Mouse (Mus musculus) thymus, postnatal 4 days (tissue): ENCODE results near the gene Nefh.

Source experiments
- DNase-seq: peaks from one replicate; pipeline ENCODE4 v3.0.0; 2021

The Nefh gene

GRCm38 (mm10) chr11:4947813-4948174, at the start of gene Nefh:
Gene Nefh, minus strand, starts transcription at chr11:4948064.
- DNase-seq, result no peak

DNA sequence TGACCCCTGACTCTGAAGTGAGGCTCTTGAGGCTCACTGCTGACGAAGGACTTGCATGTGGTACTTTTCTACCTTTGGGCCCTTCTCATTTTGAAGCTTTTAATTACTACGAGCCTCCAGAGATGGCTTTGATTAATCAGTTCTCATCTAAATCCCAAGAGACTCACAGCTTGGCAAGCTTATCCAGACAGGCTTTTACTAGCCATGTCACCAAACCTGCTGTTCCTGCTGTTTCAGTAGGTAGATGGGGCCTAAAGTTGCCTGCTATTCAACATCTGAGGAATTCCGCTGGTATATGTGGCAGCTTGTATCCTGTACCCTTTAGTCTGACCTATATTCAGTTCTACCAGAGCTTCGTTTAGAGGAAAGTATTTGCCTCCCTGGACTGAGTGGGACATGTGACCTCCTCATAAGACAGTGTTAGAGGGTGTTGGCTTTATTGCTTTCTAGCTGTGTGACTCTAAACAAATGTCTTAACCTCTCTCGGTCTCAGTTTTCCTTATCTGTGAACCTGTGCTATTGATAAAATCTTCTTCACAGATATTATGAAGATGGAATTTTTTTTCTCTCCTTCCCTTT, 48.8 kb upstream of the Nefh start:
- DNase-seq, result no peak

- DNase-seq, result no peak
Observed at GRCm38 (mm10) chr11:4995676-4996075, 47.8 kb upstream of the Nefh start.

DNA sequence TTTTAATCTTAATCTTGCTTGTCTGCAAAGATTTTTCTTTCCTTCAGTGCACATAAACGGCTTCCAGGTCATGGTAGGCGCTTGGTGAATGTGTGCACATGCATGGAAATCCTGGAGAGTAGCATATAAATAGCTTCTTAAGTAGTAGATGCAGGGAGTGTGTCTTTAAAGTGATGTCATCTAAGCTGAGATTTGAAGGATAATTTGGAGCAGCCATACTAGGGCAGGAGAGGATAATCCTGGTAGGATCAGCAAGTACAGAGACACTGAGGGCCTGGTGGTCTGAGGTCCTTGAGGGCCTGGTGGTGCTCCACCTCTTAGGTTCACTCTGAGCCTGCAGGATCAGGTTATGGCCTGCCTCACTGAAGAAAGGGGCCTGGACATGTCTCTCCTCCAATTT, 44.6 kb upstream of the Nefh start:
- no peak for DNase-seq

DNA sequence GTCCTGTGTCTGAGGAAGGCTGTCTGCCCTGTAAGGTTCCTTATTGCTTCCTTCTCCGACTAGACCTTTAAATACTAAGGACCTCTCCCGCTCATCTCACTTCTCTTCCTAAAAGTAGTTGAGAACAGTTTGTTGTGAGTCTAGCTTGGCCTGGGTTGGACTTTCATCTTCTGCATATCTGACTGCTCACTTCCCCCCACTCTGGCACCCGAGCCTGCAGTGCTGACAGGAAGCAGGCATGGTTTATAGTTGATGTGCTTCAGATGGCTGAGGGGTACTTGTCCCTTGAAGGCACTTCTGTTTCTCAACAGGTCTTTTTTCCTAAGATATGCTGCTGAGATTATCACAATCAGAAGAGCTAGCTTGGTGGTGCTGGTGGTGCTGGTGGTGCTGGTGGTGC, 41.3 kb upstream of the Nefh start:
- DNase-seq, result peak; percentile 66

- no peak for DNase-seq
Observed at GRCm38 (mm10) chr11:4987487-4987852, 39.6 kb upstream of the Nefh start.

DNA sequence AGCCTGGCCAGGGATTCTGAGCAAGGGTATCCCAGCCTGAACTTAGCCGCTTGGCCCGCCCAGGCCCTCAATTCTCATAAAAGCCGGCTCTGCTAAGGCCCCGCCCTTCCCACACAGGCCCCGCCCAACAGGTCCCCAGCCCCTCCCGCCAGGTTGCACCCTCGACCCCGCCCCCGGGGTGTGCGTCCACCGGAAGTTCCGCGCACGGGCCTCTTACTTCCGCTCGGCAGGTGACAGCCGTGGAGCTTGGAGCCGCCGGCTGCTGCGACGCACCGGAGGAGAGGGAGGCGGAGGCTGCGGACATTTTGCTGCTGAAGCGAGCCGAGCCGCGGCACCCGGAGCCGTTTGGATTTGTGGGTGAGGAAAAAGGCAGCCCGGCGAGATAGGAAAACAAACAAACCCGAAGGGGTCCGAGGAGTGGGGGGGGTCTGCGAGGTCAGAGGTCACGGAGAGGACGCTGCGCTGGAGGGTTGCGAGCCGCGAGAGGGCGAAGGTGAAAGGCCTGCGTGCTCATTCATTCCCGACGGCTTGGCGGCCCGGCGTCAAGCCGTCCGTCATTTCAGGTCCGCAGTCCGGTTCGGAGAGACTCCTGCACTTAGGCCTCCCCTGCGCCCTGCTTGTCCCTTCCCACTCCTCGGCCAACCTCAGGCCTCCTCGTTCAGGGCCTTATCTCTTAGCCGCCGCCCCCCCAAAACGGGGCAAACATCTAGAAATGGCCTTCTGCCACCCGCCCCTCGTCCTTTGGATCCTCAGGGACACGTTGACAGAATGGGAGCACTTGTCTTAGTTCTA, 39.0 kb upstream of the Nefh start, which contains the start of gene Ap1b1:
Gene Ap1b1, plus strand, starts transcription at position 130 of the 792 bp plus-strand sequence.
- peak; percentile 99 for DNase-seq

DNA sequence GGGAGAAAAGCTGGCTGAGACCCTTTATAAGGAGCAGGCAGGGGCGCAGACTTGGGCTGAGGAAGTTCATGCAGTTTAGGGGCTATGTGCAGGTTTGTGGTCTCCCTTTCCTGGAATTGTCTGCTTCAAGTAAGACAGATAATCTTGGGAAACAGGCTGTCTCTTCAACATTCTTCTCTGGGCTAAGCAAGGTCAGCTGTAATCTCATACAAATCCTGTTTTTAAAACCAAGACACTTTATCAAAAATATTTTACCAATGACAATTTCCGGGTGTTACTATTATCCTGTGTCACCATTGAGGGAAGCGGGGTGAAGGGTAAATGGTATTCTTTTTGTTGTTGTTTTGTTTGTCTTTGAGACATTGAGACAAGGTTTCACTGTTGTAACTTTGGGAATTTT, 36.9 kb upstream of the Nefh start:
- DNase-seq, result no peak

DNA sequence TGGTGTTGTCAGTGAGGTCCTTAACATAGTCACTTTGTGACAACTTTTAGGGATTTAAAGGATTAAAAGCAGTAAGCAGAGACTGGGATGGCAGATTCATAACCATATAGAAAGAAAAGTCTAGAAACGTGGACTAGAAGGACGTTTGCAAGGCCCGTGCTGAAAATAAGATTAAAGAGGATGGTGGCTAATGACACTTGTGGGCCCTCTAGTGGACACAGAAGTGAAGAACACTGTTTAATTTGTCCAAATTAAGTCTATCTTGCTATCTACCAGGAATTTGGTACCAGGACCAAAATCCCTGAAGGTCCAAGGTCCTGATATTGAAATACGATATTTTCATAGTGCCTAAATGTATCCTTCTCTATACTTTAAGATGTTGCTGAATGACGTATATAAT, 36.4 kb upstream of the Nefh start:
- no peak for DNase-seq

DNA sequence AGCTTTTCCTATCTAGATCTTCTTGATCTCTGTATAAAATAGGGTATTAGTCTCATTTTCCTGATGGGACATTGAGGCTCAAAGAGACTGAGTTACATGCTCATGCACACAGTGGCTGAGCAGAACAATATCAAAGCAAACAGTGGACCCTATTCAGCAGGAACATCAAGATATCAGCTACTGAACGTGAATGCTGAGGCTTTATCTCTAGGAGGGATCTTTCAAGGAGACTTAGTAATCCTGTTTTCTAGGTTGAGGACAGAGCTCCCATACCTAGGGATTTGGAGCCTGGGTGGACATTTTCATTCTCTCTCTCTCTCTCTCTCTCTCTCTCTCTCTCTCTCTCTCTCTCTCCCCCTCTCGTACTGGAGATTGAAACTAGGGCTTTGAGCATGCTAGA, 35.7 kb upstream of the Nefh start:
- no peak for DNase-seq

- DNase-seq, result no peak
Observed at GRCm38 (mm10) chr11:4983010-4983409, 35.1 kb upstream of the Nefh start.

DNA sequence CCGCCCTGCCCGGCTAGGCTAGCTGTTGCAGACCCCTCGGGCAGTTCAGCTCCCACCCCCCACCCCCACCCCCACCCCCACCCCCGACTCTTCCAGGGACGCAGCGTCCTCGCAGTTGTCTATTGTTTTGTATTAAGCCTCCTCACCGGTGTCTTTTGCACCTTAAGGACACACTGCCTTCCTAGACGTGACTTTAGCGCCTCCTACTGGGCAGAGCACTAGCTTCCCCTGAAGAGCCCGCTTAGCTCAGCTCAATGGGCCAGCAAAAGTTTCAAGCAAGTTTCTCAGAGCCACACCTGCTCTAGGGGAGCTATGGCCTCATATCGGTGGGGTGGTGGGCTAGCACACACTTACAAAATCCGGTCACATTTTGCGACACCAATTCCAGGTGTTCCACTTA, 27.8 kb upstream of the Nefh start:
- DNase-seq, result peak; percentile 92

- no peak for DNase-seq
Observed at GRCm38 (mm10) chr11:4974376-4975122, 26.7 kb upstream of the Nefh start.

DNA sequence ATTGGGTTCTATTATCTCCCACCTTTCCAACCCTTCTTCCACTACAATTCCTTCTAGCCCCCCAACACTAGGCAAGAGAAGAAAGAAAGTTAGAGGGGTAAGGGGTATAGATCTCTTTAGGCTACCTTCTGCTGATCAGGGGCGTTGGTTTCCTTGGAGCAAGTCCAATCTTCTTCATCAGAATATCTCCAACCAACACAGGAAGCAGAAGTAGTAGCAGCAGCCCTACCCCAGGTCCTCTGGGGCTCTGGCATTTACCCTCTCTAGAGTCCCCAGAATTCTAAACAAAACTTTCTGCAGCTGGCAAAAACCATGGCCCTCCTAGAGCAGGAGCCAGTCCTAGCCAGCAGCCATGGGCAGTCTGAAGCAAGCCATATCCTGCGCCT, 26.0 kb upstream of the Nefh start:
- DNase-seq, result no peak

DNA sequence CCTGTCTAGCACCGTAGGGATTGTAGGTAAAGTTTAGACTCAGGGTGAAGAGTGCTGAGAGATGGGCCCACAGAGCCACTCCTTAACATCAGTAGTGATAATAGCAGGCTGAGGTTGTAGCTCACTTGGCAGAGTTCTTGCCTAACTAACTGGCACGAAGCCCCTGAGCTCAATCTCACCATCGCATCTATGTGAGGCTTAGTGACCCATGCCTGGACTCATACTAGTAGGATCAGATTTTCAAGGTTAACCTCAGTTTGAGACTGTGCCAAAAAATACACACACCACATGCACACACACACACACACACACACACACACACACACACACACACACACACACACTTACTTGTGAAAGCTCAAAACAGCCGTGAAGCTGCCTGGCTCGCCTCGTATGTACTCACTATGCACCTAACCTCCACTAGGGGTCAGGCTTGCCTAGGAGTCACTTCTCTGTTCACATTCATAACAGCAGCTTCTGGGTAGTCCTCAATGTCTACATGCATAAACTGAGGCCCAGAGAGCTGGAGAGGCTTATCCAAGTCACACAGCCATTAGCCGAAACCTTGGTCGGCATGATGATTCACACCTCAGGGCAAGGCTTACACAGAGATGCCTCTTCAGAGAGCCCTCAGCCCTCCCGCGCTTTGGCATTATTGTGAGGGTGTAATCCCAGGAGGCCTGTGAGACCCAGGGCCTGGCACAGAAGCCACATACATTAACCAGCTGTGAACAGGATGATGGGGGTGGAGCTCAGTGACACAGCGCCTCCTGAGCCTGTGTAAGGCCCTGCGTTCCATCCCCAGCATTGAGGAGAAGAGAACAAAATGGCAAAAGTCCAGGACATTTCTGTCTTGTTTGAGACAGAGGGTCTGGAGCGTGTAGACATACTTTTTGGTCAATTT, 25.4 kb upstream of the Nefh start:
- peak; percentile 62 for DNase-seq

DNA sequence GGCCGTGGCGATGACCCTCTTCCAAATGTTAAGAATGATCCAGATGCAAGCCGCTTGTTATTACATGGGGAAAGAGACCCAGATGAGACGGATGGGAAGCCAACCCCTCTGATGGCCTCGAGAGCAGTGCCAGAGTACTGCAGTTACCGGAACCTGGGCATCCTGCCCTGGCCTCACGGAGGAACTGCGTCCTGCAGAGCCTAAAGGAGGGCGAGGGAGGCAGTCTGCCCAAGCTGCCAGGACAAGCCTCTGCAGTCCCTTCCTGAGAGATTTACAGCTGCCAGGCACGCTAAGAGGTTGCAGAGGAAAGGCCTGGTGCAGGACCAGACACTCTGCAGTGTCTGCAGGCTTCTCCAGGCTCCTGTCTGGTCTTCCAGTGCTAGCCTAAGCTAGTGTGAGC, 20.5 kb upstream of the Nefh start:
- no peak for DNase-seq

GRCm38 (mm10) chr11:4967549-4967948, 19.7 kb upstream of the Nefh start:
- no peak for DNase-seq

- DNase-seq, result no peak
Observed at GRCm38 (mm10) chr11:4966888-4967287, 19.0 kb upstream of the Nefh start.

- DNase-seq, result no peak
Observed at GRCm38 (mm10) chr11:4966325-4966724, 18.5 kb upstream of the Nefh start.

DNA sequence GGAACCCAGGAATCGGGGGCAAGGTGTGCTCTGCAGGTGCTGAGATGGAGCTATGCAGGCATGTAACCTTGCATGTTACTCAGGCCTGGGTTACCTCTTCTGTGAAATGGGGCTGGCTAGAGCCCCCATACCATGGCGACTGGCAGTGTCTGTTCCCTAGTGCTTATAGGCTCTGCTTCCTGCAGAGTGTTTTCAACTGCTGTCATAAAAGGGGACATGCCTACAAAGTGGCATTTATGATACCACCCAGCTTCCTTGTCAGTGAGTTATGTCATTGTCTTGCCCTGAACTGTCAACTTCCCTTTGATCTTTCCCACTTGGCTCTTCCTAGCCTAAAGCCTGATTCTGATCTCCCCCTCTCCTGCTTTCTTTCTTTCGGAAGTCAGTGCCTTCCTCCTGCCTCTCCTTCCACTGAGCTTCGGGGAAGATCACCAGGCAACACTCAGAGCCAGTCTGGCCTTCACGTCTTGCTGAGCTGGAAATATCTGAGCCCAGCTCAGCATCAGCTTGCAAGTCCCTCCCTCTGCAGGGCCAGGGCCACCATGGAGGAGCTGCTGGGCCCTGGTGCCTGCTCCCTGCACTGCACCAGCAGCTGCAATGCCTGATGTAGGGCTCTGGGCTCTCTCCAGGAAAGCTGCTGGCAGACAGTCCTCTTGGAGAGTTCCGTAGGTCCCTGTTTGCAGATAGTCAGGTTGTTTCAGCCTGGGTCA, 15.4 kb upstream of the Nefh start:
- no peak for DNase-seq

DNA sequence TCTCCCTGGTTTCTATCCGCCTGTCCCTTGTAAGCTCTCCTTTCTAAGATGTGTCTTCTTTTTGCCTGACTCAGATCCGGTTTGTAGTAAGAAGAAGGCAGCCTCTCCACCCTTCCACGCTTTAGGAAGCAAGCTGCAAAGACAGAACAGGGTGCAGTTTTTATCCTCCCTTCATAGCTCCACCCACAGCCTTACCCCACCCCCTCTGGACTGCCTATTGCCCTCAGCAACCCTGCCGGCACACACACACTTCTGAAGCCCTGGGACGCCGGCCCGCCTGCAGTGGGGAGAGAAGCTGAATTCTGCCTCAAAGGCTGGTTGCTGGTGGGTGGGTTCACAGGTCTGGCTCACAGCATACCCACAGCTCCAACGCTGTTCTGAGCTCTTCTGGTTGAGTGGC, 6.1 kb upstream of the Nefh start:
- peak; percentile 25 for DNase-seq

DNA sequence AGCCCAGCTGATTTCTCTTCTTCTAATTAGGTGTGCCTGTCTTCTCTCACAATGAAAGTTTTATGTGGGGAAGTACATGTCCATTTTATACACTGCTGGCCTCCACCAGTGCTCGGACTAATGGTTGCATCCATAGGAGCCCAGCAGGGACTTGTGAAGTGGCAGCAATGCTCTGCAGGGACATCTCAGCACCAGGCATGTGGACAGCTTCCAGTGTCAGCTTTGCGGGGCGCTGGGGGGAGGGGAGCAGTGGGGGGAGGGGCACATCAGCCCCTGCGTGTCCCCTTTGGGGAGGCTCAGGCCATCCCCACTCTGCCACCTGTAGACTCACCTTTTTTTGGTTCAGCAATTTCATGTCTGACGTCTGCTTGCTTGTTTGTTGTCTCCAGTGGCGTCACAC, 5.5 kb upstream of the Nefh start:
- peak; percentile 15 for DNase-seq
